Mouse (Mus musculus) heart, embryonic 13.5 days (tissue): ENCODE data around the gene Inpp4b. TPM values are rescaled to one million over a fixed set of nuclear protein-coding genes. Genes with fewer than 3 reads are reported as not detected.
A peak's percentile ranks its signal among the peaks of the same experiment; 100 is the strongest.

Experiments
- ATAC-seq: fragments of 200-750 bp; cut with Nextera tagmentation; 2 replicates; pipeline ENCODE4 v1.8.0; 2017; ENCODE audit warnings: moderate TSS enrichment; ENCODE audit not compliant: insufficient number of reproducible peaks, low FRiP score, low TSS enrichment; ENCODE audit errors: extremely low read depth
- H3K27ac ChIP-seq: fragments of 300-500 bp; sonication (generic); replicated peaks from 2 replicates; pipeline ENCODE4 v1.5.1; 2015; ENCODE audit warnings: moderate library complexity, mild to moderate bottlenecking, inconsistent platforms
- H3K27me3 ChIP-seq: fragments of 300-500 bp; sonication (generic); replicated peaks from 2 replicates; pipeline ENCODE4 v1.6.1; 2015; ENCODE audit warnings: mild to moderate bottlenecking, inconsistent platforms
- H3K36me3 ChIP-seq: fragments of 300-500 bp; sonication (generic); 2 replicates; pipeline ENCODE4 v1.6.1; 2015; ENCODE audit warnings: mild to moderate bottlenecking, inconsistent platforms
- H3K4me1 ChIP-seq: fragments of 300-500 bp; sonication (generic); 2 replicates; pipeline ENCODE4 v1.6.1; 2015; ENCODE audit warnings: inconsistent platforms
- H3K4me2 ChIP-seq: fragments of 300-500 bp; sonication (generic); 2 replicates; pipeline ENCODE4 v1.6.1; 2015; ENCODE audit warnings: inconsistent platforms, mild to moderate bottlenecking, moderate library complexity
- H3K4me3 ChIP-seq: fragments of 300-500 bp; sonication (generic); 2 replicates; pipeline ENCODE4 v1.5.1; 2015; ENCODE audit warnings: moderate library complexity, mild to moderate bottlenecking, inconsistent platforms
- H3K9ac ChIP-seq: fragments of 300-500 bp; sonication (generic); 2 replicates; pipeline ENCODE4 v1.6.1; 2015; ENCODE audit warnings: inconsistent platforms, mild to moderate bottlenecking, moderate library complexity
- H3K9me3 ChIP-seq: fragments of 300-500 bp; sonication (generic); 2 replicates; pipeline ENCODE4 v1.6.1; 2016; ENCODE audit warnings: inconsistent platforms
- WGBS: fragments of 180-500 bp; shearing (Covaris S2); methylation state at CpG from one replicate; pipeline ENCODE4 v1.1.7; 2015; ENCODE audit warnings: mixed read lengths; 5-methylcytosine and 5-hydroxymethylcytosine counted together
- polyA plus RNA-seq: library from polyadenylated mRNA; unstranded; fragments of >200 nt; fragmentation: Nextera tagmentation; extraction: Ambion mirVana; gene quantifications from 2 replicates; pipeline ENCODE4 v1.2.1, GENCODE M21; 2015

Inpp4b gene
- 9.4 and 11.7 TPM in 2 replicates for polyA plus RNA-seq

DNA sequence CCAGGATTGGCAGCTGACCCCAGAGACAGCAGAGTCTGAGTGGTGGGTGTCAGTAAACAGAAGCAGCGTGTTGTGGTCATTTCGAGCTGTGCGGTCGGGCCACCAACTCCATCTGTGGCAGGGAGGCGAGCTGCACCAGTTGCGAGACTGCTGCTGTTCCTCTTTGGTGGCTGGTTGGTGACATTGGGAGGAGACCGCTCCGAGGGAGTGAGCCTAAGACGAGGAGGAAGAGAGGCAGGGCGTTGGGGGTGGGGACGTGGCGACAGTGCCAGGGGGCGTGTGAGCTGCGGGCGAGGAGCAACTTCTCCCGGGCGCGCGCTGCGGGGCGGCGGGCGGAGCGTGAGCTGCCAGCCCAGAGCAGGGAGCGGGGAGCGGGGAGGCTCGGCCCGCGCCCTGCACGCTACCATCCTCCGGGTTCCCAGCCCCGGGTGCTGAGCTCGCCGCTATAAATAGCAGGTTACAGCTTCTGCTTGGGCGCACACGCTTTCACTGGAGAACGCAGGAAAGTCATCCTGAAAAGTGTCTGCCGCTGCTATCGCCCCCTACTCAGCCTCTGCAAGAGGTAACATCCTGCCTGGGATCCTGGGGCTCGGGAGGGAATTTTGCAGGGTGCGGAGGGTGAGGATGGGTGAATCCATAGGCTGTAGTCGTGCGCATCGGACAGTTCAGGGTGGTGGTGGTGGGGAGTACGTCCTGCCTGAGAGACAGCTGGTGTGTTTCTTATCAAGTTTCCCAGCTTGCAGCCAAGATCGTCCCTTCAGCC, at the start of gene Inpp4b:
TSS of gene Inpp4b (plus strand) at position 321 of the 763 bp plus-strand sequence.
- Histone ChIP-seq H3K4me3 (peak within 1 kb of the TSS; percentile 67), H3K9ac (peak within 1 kb of the TSS; percentile 81), H3K4me1 (peaks cover 11% of the 10 kb centered on the region), H3K4me2 (peak within 1 kb of the TSS; percentile 78), H3K27ac (peak within 1 kb of the TSS; percentile 46), H3K27me3 (peaks cover 40% of the 10 kb centered on the region), H3K36me3 (no peaks in the 10 kb centered on the region), H3K9me3 (peaks cover 4% of the 10 kb centered on the region; the same call in 1 of the 2 replicates)
- ATAC-seq, result peak; percentile 63; the same call in 1 of the 2 replicates
- 0% methylated on average over 39 of the region's 46 CpGs for WGBS

DNA sequence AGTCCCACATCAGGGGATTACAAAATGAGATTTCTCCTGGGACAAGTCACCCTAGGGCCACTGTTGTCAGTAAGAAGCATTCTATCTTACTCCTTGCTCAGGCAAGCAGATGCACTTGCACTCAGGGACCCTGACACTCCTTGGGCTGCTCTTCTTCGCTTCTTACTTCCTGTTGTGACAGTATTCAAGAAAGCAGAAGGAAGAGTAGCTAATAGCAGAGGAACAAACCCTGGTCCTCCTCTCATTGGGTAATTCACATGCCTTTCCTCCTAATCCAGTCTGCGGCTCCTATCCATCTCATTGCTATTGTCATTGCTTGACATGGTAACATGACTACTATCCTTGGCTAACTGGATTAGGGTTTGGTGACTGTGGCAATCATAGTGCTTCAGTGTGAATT, 7.1 kb upstream of the Inpp4b start:
- peaks cover 9% of the 10 kb centered on the region; the same call in 1 of the 2 replicates for H3K27me3 ChIP-seq
- ATAC-seq, result no peak
- no peak overlapping the region for H3K9ac ChIP-seq
- peaks cover 4% of the 10 kb centered on the region; the same call in 1 of the 2 replicates for H3K9me3 ChIP-seq
- H3K4me2 ChIP-seq, result no peak overlapping the region
- H3K27ac ChIP-seq, result no peak overlapping the region
- no peaks in the 10 kb centered on the region for H3K4me1 ChIP-seq
- WGBS, result 69% methylated on average over 2 of the region's 2 CpGs
- no peak overlapping the region for H3K4me3 ChIP-seq
- no peaks in the 10 kb centered on the region for H3K36me3 ChIP-seq

DNA sequence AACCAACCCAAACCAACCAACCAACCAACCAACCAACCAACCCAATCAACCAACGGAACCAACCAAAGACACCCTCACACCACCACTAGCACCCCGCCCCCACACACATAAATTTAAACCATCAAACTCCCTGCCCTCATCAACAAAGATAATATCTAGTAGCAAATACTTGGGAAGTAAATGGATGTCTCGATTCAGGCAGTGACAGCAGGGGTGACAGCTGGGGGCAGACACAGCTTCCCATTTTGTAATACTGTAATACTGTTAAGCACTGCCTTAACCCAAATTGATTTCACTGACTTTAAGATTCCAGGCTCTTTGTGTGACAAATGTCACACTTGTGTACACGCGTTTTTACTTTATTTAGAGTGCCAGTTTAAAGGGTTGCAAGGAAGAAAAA, 1.2 kb upstream of the Inpp4b start:
- peaks cover 4% of the 10 kb centered on the region; the same call in 1 of the 2 replicates for H3K9me3 ChIP-seq
- peaks cover 35% of the 10 kb centered on the region for H3K27me3 ChIP-seq
- H3K36me3 ChIP-seq, result no peaks in the 10 kb centered on the region
- 50% methylated on average over 5 of the region's 5 CpGs for WGBS
- peak overlapping the region; percentile 67 for H3K4me3 ChIP-seq
- no peak for ATAC-seq
- H3K4me2 ChIP-seq, result peak overlapping the region; percentile 78
- no peak overlapping the region; the same call in 1 of the 2 replicates for H3K9ac ChIP-seq
- peaks cover 11% of the 10 kb centered on the region for H3K4me1 ChIP-seq
- no peak overlapping the region for H3K27ac ChIP-seq

DNA sequence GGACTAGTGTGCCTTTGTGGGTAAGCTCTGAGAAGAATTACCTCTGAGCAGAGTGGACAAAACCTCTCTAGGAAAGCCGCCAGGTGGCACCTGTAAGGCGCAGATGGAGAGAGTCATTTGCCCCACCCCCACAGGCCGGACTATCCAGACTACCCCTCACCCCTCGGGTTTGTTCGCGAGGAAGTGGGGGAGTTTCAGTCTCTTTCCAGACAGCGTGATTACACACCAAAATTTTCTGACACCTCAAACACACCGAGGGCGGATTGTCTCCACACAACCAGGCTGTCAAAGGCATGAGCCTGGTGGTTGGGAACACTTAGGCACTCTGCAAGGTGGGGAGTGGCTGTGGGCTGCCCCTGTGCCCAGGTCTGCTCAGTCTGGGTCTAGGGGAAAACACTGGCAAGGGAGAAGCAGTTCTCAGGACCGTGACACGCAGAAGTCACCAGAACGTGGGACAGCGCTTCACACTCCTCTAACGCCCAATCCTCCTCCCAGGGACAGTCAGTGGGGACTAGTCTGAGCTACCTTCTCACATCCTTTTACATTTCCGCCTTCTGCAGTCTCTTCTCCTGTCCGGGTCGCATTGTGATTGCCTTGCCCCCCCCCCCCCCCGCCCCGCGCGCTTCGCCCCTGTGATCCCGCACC, 643 bp upstream of the Inpp4b start:
- under 1% methylated on average over 22 of the region's 23 CpGs for WGBS
- H3K9ac ChIP-seq, result peak overlapping the region; percentile 81
- H3K4me1 ChIP-seq, result peaks cover 11% of the 10 kb centered on the region
- no peak for ATAC-seq
- H3K27ac ChIP-seq, result peak overlapping the region; percentile 46
- H3K9me3 ChIP-seq, result peaks cover 4% of the 10 kb centered on the region; the same call in 1 of the 2 replicates
- peaks cover 40% of the 10 kb centered on the region for H3K27me3 ChIP-seq
- peak overlapping the region; percentile 78 for H3K4me2 ChIP-seq
- no peaks in the 10 kb centered on the region for H3K36me3 ChIP-seq
- H3K4me3 ChIP-seq, result peak overlapping the region; percentile 67

- no peak for ATAC-seq
- Histone ChIP-seq H3K4me2 (peak overlapping the region; percentile 78), H3K9me3 (peaks cover 4% of the 10 kb centered on the region; the same call in 1 of the 2 replicates), H3K4me1 (peaks cover 11% of the 10 kb centered on the region), H3K9ac (peak overlapping the region; percentile 81), H3K27me3 (peaks cover 40% of the 10 kb centered on the region), H3K36me3 (no peaks in the 10 kb centered on the region), H3K27ac (no peak overlapping the region; the same call in 1 of the 2 replicates), H3K4me3 (peak overlapping the region; percentile 67)
- WGBS, result 13% methylated on average over 3 of the region's 3 CpGs
Observed at GRCm38 (mm10) chr8:81342999-81343302, 595 bp downstream of the Inpp4b start.

DNA sequence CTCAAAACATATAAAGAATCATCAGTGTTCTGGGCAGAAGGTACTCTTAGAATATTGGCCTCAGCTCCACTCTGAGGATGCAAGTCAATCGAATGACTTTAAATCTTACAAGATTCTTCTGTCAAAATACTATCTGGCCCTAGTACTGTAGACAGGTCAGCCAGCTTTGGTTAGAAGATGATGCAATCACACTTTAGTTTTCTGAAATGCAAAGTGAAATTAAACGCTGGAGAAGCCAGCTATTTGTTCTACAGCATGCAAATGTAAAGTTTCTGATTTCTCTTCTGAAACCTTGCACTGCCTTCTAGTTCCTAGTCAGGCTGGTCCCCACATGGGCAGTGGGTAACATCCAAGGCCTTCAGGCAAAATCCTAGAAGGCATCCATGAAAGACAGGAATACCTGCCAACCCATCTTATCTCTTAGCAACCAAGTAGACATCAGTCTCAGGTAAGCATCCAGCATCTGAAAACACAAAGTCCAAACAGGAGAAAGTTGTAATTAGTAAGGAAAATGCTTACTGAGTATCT, 2.9 kb downstream of the Inpp4b start:
- Histone ChIP-seq H3K36me3 (no peaks in the 10 kb centered on the region), H3K27ac (no peak overlapping the region), H3K4me1 (peaks cover 11% of the 10 kb centered on the region), H3K4me2 (no peak overlapping the region), H3K27me3 (peaks cover 39% of the 10 kb centered on the region), H3K4me3 (no peak overlapping the region), H3K9me3 (no peaks in the 10 kb centered on the region), H3K9ac (no peak overlapping the region)
- no peak for ATAC-seq
- WGBS, result 74% methylated on average over 2 of the region's 2 CpGs

DNA sequence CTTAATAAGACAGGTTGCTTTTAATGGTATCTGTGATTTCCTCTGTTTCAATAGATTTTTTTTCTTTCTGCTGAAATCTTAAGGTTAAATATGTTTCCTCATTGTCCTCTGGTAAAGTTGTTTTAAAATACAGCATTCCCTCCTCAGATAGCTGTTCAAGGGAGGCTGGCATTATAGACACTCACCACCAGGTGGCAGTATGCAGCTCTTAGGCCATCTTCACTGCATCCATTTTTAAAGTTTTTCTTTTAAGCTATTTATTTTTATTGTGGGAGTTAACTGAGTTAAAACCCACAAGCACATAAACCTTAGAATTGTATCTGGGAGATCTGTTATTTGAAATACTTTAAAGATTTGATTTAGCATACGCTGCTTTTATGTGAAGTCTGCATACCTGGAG, 7.1 kb downstream of the Inpp4b start:
- Histone ChIP-seq H3K9ac (no peak overlapping the region), H3K36me3 (no peaks in the 10 kb centered on the region), H3K9me3 (no peaks in the 10 kb centered on the region), H3K4me3 (no peak overlapping the region), H3K27ac (no peak overlapping the region), H3K27me3 (peaks cover 26% of the 10 kb centered on the region), H3K4me2 (no peak overlapping the region), H3K4me1 (no peaks in the 10 kb centered on the region)
- 74% methylated on average over 1 of the region's 1 CpGs for WGBS
- ATAC-seq, result no peak

GRCm38 (mm10) chr8:81353460-81353859, 11.1 kb downstream of the Inpp4b start:
- Histone ChIP-seq H3K9ac (no peak overlapping the region), H3K4me3 (no peak overlapping the region), H3K9me3 (no peaks in the 10 kb centered on the region), H3K27me3 (peaks cover 5% of the 10 kb centered on the region; the same call in 1 of the 2 replicates), H3K4me1 (no peaks in the 10 kb centered on the region), H3K36me3 (no peaks in the 10 kb centered on the region), H3K4me2 (no peak overlapping the region), H3K27ac (no peak overlapping the region)
- no peak for ATAC-seq
- 85% methylated on average over 5 of the region's 5 CpGs for whole genome bisulfite sequencing

DNA sequence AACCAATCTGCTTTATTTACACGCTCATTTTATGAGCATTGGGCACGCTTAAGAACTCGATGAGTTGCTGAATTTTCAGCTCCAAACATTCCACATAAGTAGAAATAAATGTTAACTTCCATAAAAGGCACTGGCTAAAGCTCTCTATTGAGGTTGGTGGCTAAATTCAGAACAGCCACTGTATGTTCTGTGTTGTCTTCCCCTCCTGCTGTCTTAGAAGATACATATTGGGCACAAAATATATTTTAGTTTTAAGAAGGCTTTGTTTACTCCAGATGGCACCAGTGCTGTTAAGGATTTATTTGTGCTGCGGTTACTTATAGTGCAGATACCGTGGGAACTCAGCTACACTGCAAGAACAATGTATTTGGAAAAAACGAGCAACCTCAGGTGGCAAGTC, 15.8 kb downstream of the Inpp4b start:
- H3K4me1 ChIP-seq, result no peaks in the 10 kb centered on the region
- no peak for ATAC-seq
- 75% methylated on average over 6 of the region's 6 CpGs for WGBS

GRCm38 (mm10) chr8:81360518-81360917, 18.2 kb downstream of the Inpp4b start:
- H3K27ac ChIP-seq, result no peak overlapping the region
- no peak for ATAC-seq
- no peaks in the 10 kb centered on the region for H3K4me1 ChIP-seq
- no peak overlapping the region for H3K4me3 ChIP-seq
- 59% methylated on average over 2 of the region's 2 CpGs for WGBS
- no peak overlapping the region for H3K9ac ChIP-seq
- H3K9me3 ChIP-seq, result no peaks in the 10 kb centered on the region
- no peaks in the 10 kb centered on the region for H3K36me3 ChIP-seq
- no peaks in the 10 kb centered on the region for H3K27me3 ChIP-seq
- no peak overlapping the region for H3K4me2 ChIP-seq

More for the DNA sequence above, 15.8 kb downstream of the Inpp4b start:
- no peak overlapping the region for H3K4me2 ChIP-seq
- no peaks in the 10 kb centered on the region for H3K27me3 ChIP-seq
- H3K9me3 ChIP-seq, result no peaks in the 10 kb centered on the region
- no peak overlapping the region for H3K27ac ChIP-seq
- H3K4me3 ChIP-seq, result no peak overlapping the region
- no peak overlapping the region for H3K9ac ChIP-seq
- no peaks in the 10 kb centered on the region for H3K36me3 ChIP-seq

DNA sequence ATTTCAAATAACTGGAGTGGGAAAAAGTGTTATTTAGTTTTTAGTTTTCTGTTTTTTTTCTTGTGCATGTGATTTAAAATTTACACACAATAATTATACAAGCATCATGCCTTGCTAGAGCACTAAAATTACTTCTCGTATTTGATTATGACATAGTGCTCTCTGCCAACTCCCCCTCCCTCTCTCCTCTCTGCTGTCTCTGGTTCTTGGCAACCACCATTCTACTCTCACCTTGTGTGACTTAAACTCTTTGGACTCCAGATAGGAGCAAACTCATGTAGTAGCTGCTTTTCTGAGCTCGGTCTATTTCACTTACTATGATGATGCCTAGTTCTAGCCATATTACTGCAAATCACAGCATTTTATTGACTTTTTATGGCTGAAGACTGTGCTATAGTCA, 18.8 kb downstream of the Inpp4b start:
- Histone ChIP-seq H3K4me1 (no peaks in the 10 kb centered on the region), H3K27ac (no peak overlapping the region), H3K9me3 (no peaks in the 10 kb centered on the region), H3K9ac (no peak overlapping the region), H3K27me3 (no peaks in the 10 kb centered on the region), H3K4me2 (no peak overlapping the region), H3K4me3 (no peak overlapping the region), H3K36me3 (no peaks in the 10 kb centered on the region)
- no peak for ATAC-seq
- WGBS, result 71% methylated on average over 2 of the region's 2 CpGs
